Mouse (Mus musculus) thymus, postnatal 0 days (tissue): Measurements from ENCODE around the gene Gsx2. TPM values are rescaled to one million over a fixed set of nuclear protein-coding genes. Genes with fewer than 3 reads are reported as not detected.

ENCODE experiments used
- DNase-seq: peaks from one replicate; pipeline ENCODE4 v3.0.0-alpha.2; 2015; ENCODE audit warnings: low spot score
- polyA plus RNA-seq: library from polyadenylated mRNA; unstranded; fragments of >200 nt; fragmentation: Nextera tagmentation; extraction: Ambion mirVana; gene quantifications from 2 replicates; pipeline ENCODE4 v1.2.1, GENCODE M21; 2015

The Gsx2 gene
- polyA plus RNA-seq = not detected in 2 replicates

GRCm38 (mm10) chr5:75075383-75075941 is at the start of gene Gsx2:
TSS of gene Gsx2 (plus strand) at chr5:75075601.
- no peak for DNase-seq

DNA sequence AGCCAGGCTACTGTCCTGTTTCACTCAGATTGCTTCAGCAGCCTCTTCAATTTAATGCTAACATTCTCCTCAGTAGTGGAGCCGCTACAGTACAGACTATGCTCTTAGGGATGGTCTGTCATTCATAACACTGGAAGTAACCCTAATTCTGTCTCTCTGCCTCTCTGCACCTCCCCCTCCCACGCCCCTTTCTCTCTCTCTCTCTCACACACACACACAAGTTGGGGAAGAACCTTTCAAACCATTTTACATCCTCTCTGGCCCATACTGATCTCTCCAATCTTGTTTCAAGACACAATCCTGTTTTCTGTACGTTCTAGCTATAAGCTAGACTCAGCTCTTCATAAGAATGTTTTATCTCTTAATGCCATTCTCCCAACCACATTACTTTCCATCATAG is 39.9 kb upstream of the Gsx2 start:
- no peak for DNase-seq

DNA sequence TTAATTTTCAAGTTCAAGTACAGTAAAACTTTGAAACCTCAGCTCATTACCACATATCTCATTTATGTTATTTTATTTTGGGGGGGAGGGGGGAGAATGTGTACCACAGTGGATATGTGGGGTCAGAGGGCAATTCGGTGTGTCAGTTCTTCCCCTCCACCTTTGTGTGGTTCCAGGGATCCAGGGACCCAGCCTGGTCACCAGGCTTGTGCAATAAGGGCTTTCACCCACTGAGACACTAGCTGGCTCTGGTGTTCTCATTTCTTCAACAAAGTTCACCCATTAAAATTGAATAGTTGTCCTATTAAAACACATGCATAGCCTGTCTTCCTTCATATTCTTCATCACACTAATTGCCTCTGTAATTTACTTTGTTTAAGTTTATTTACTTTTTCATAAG is 36.1 kb upstream of the Gsx2 start:
- no peak for DNase-seq

DNA sequence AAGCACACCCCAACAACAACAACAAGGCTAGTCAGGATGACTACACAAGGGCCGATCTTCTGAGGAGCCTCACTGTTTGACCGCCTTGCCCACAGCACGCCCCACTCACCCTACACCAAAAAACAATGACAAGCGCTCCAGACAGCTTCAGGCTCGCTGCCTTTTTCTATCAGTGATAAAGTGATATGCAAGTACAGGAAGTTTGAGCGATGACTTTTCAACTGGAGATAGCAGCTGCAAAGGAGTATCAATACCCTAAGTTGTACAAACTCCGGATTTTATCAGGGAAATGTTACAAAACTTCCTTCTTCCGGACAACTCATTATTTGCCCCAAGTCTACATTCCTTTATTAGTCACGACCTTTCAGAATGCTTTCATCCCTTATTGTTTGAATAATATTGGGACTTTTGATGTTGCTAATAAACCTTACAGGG is 32.4 kb upstream of the Gsx2 start:
- DNase-seq = no peak

DNA sequence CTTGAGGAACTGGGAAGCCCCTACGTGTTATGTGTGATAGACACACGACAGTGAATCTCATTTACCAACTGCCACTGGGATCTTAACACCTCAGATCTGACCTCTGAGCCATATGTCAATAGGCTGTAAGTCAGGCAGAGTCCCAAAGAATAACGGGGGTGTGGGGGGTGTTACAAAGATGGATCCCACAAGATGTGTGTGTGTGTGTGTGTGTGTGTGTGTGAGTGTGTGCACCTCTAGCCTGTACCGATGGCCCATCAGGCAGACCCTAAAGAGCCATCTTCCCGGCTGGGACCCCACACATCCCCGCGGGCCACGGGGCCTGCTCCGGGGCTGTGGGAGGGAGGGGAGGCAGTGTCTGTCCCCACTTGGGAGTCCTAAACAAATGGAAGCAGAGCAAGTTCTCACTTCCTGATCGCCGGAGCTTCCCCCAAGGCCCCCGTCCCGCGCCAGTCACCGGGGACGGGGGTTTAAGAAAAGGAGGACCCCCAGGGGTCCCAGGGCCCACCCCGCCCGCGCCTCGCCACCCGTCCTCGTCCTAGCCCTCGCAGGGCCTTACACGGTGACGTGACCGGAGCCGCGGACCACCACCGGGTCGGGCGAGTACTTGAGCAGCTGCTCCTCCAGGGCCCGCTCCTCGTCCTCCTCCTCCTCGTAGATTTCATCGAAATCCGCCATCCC is 31.6 kb upstream of the Gsx2 start:
- DNase-seq = no peak

DNA sequence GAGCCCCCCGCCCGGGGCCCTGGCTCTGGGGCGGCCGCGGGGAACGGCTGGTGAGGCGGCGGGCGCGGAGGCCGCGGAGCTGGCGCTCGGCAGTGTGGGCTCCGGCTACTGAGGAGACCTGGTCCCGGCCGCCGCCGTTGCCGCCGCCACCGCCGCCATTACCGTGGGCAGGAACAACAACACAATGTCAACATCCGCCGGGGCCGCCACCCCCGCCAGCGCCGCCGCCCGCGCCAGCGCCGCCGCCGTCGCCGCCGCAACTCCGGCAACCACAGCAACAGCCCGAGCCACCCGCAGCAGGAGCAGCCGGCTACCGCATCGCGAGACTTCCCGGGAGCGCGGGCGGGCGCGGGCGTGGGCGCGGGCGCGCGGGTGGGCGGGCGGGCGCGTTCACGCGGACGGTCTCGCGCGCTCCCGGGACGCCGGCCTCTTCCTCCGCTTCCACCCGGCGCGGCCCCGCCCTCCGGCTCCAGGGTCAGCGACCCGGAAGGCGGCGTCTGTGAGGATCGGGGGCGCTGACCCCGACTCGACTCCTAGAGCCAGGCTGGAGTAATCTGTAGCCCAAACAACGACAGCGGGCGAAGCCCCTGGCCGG is 31.0 kb upstream of the Gsx2 start, which contains the start of gene Chic2:
Gene Chic2, minus strand, starts transcription at position 465 of the 595 bp plus-strand sequence.
- peak; percentile 79 for DNase-seq

- no peak for DNase-seq
Measured at GRCm38 (mm10) chr5:75045371-75045770, 30.0 kb upstream of the Gsx2 start.

- no peak for DNase-seq
Measured at GRCm38 (mm10) chr5:75046681-75047321, 28.6 kb upstream of the Gsx2 start.

DNA sequence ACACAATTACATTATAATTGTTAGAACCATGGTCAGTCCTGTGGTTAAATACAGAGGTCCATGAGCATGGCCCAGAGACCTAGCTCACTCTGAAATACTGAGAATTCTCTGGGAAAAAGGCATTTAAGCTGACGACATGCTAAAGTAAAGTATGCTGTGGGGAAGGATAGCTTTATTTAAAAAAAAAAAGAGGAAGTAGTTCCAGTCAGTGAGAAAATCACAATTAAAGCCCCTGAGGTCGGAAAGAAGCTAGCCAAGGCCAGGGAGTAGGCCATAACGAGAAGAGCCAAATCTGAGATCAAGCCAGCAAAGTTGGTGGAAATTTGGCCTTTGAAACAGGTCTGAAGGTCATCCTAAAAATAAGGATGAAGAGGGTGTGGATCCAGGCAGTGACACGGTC is 24.3 kb upstream of the Gsx2 start:
- DNase-seq = no peak

- no peak for DNase-seq
Measured at GRCm38 (mm10) chr5:75063177-75063576, 12.2 kb upstream of the Gsx2 start.

- DNase-seq = peak; percentile 7
Measured at GRCm38 (mm10) chr5:75066715-75067114, 8.7 kb upstream of the Gsx2 start.

DNA sequence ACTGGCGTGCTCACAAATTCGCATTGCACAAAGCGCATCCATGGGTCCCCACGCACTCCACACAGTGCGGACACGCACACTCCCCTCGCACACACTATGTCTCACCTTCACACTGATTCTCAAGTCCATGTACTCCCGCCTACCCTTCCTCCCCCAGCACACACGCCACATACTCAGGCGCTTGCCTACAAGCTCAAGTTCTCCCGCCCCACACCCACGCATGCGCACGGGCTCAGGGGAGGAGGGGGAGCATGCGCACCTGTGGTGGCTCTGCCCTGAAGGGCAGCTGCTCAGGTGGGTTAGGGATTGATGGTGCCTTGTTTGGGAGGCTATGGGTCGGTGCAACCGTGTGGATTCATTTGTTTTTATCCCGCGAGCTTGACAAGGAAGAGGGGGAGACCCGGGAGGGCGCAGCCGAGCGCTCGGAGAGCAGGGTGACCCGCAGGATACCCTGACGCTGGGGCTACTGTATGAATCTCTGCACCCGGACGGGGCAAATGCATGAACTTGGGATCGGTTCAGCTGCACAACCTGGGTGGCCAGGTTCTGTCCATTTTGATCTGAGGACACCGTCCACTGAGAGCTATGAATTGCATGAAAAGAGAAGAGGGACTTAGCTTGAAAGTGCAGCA is 8.2 kb upstream of the Gsx2 start:
- DNase-seq = peak; percentile 74

DNA sequence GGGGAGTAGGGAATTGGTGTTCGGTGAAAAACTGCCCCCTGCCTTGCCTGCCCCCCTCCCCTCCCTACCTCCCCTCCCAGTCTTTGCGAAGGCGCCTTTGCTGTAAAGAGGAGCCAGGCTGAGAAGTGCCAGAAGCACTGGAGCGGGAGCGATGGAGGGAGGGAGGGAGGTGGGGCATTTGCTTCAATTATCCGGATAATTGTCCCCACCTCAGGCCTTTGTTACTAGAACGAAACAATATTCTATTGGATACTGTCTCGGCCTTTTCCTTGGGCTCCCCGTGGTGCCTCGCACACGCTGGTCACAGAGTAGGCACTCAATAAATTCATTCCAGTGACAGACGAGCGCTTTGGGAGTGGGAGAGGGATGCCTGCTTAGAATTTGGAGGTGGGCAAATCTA is 5.3 kb upstream of the Gsx2 start:
- no peak for DNase-seq

- DNase-seq = no peak
Measured at GRCm38 (mm10) chr5:75070656-75071375, 4.6 kb upstream of the Gsx2 start.

DNA sequence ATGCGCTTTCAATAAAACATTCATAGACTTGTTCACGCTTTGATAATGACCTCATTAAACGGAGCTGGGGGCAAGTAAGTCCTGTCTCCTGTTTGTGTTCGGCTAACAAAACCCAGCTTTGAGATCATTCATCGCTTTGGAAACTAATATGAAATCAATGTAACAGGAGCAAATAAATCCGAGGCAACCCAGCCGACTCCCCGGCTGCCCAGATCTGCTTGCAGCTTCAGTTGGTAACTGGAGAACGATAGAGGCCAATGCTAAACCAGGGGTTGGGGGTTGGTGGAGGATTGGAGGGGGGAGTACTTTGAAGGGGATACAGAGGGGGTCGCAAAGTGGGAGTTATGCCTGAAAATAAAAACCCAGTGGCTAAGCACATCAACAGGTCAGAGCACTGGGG is 3.5 kb upstream of the Gsx2 start:
- no peak for DNase-seq

GRCm38 (mm10) chr5:75072532-75072931 is 2.9 kb upstream of the Gsx2 start:
- no peak for DNase-seq

GRCm38 (mm10) chr5:75073167-75073566 is 2.2 kb upstream of the Gsx2 start:
- no peak for DNase-seq

- DNase-seq = no peak
Measured at GRCm38 (mm10) chr5:75073684-75074083, 1.7 kb upstream of the Gsx2 start.

GRCm38 (mm10) chr5:75074132-75074531 is 1.3 kb upstream of the Gsx2 start:
- DNase-seq = no peak

GRCm38 (mm10) chr5:75074537-75075382 is 641 bp upstream of the Gsx2 start:
- no peak for DNase-seq
